Mouse (Mus musculus) stomach, embryonic 14.5 days (tissue): ENCODE results near the gene P2rx5. TPM values are rescaled to one million over a fixed set of nuclear protein-coding genes. Genes with fewer than 3 reads are reported as not detected.

Experiments
- ATAC-seq: fragments of 200-750 bp; cut with Nextera tagmentation; 2 replicates; pipeline ENCODE4 v1.8.0; 2017; ENCODE audit warnings: low read depth, moderate TSS enrichment; ENCODE audit not compliant: insufficient number of reproducible peaks, insufficient read depth, low FRiP score
- H3K27ac ChIP-seq: fragments of 300-500 bp; sonication (generic); 2 replicates; pipeline ENCODE4 v1.5.1; 2014; ENCODE audit warnings: mild to moderate bottlenecking, low read length, moderate library complexity, mixed read lengths
- H3K27me3 ChIP-seq: fragments of 300-500 bp; sonication (generic); 2 replicates; pipeline ENCODE4 v1.6.1; 2014; ENCODE audit warnings: low read length, control low read depth, mixed read lengths; ENCODE audit not compliant: control insufficient read depth, insufficient read depth
- H3K36me3 ChIP-seq: fragments of 300-500 bp; sonication (generic); 2 replicates; pipeline ENCODE4 v1.6.1; 2014; ENCODE audit warnings: mild to moderate bottlenecking, control low read depth, low read length, moderate library complexity, mixed read lengths; ENCODE audit not compliant: control insufficient read depth, insufficient read depth
- H3K4me1 ChIP-seq: fragments of 300-500 bp; sonication (generic); 2 replicates; pipeline ENCODE4 v1.6.1; 2014; ENCODE audit warnings: low read length, control low read depth, mixed read lengths; ENCODE audit not compliant: control insufficient read depth, insufficient read depth
- H3K4me2 ChIP-seq: fragments of 300-500 bp; sonication (generic); replicated peaks from 2 replicates; pipeline ENCODE4 v1.6.1; 2014; ENCODE audit warnings: low read depth, low read length, control low read depth
- H3K4me3 ChIP-seq: fragments of 300-500 bp; sonication (generic); 2 replicates; pipeline ENCODE4 v1.5.1; 2014; ENCODE audit warnings: low read depth, low read length, control low read depth
- H3K9ac ChIP-seq: fragments of 300-500 bp; sonication (generic); replicated peaks from 2 replicates; pipeline ENCODE4 v1.6.1; 2014; ENCODE audit warnings: low read depth, mild to moderate bottlenecking, control low read depth, low read length, moderate library complexity, mixed read lengths
- H3K9me3 ChIP-seq: fragments of 300-500 bp; sonication (generic); 2 replicates; pipeline ENCODE4 v1.6.1; 2016; ENCODE audit warnings: low read depth, low read length, control low read depth; ENCODE audit not compliant: control insufficient read depth
- WGBS: fragments of 180-500 bp; shearing (Covaris S2); extraction: QIAGEN DNeasy Blood & Tissue Kit; methylation state at CpG from one replicate; pipeline ENCODE4 v1.1.7; 2014; 5-methylcytosine and 5-hydroxymethylcytosine counted together
- polyA plus RNA-seq: library from polyadenylated mRNA; unstranded; fragments of >200 nt; fragmentation: Nextera tagmentation; extraction: Ambion mirVana; gene quantifications from 2 replicates; pipeline ENCODE4 v1.2.1, GENCODE M21; 2014

P2rx5 gene
- 0.17 and 0.20 TPM in 2 replicates for polyA plus RNA-seq

DNA sequence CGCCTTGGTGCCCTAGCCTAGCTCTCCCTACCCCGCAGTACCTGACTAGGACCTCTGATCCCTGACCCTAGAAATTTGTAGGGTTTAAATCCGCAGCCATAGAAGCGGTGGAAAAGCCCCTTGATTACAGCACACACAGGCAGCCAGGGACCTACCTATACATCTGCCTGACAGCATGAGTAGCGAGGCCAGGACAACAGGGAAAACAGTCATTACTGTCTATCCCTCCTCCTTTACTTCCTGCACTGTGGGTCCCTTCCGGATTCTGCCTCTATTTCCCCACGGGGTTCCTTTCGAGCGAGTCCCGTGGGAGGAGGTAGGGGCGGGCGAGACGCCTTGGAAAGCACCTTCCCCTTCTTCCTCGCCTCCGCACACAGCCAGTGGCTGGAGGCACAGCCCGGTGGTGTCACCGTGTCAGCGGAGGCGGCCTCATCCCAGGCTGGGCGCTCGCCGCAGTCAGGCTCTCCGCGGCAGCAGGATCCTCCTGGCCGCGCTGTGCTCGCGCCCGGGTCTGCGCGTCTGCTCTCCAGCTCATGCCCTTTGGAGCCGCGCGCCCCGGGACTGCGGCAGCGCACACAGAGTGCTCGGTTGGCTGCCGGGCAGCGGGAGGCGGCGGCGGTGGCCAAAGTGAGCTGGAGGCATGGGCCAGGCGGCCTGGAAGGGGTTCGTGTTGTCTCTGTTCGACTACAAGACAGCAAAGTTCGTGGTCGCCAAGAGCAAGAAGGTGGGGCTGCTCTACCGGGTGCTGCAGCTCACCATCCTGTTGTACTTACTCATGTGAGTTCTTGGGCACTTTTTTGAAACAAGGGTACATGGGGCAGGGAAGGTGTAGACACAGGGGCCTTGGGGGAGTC lies at the start of gene P2rx5:
Gene P2rx5 (plus strand): TSS at position 465 of the 854 bp plus-strand sequence.
- no peaks in the 10 kb centered on the region for H3K36me3 ChIP-seq
- H3K9me3 ChIP-seq: no peaks in the 10 kb centered on the region
- peak within 1 kb of the TSS; percentile 37 for H3K4me3 ChIP-seq
- H3K4me1 ChIP-seq: no peaks in the 10 kb centered on the region
- ATAC-seq: peak; percentile 24; the same call in 1 of the 2 replicates
- H3K9ac ChIP-seq: 0 out of 2 replicates have a peak within 1 kb of the TSS, but pooled peaks have one; percentile 19
- H3K27me3 ChIP-seq: 0 out of 2 replicates have a peak, but pooled peaks cover 8% of the 10 kb centered on the region
- WGBS: 3% methylated on average over 43 of the region's 49 CpGs
- H3K27ac ChIP-seq: no peak within 1 kb of the TSS
- peak within 1 kb of the TSS; percentile 84 for H3K4me2 ChIP-seq

DNA sequence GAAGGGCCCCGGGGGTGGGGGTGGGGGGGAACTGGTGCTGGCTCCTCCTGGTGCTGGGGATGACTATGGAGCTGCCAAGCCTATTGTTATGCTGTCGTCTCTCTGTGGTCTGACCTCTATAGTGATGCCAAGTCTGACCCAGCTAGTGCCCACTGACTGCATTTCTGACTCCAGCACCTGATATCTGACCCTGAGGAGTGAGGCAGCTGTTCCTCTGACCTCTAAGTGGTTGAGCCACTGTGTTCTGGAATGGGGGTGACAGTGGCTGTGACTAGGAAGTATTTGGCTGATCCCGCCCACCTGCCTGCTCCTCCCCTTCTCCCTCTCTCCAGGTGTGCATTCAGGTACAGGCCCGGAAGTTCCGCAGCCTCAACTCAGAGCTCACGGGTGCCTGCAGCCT lies 48.8 kb upstream of the P2rx5 start:
- Histone ChIP-seq H3K9me3 (no peaks in the 10 kb centered on the region), H3K4me1 (no peaks in the 10 kb centered on the region), H3K4me2 (no peak overlapping the region), H3K27ac (no peak overlapping the region), H3K4me3 (no peak overlapping the region), H3K27me3 (no peaks in the 10 kb centered on the region), H3K36me3 (no peaks in the 10 kb centered on the region), H3K9ac (no peak overlapping the region)
- ATAC-seq: no peak
- 71% methylated on average over 6 of the region's 6 CpGs for WGBS

DNA sequence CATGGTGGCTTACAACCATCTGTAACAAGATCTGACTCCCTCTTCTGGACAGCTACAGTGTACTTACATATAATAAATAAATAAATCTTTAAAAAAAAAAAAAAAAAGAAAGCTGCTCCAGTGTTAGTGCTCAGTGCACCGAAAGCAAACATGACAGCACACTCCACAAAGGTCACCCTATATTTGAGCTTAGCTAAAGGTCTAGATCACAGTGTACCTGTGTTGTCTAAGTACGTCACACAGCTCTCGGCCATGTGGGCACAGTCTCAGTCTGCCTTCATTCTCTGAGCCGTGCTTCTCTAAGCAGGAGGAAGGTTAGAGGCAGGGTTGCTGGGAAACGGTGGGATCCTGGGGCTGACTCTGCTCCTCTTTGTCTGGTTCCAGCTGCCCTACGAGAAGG lies 33.7 kb upstream of the P2rx5 start:
- Histone ChIP-seq H3K4me1 (no peaks in the 10 kb centered on the region), H3K9me3 (no peaks in the 10 kb centered on the region)
- WGBS: 90% methylated on average over 6 of the region's 6 CpGs

DNA sequence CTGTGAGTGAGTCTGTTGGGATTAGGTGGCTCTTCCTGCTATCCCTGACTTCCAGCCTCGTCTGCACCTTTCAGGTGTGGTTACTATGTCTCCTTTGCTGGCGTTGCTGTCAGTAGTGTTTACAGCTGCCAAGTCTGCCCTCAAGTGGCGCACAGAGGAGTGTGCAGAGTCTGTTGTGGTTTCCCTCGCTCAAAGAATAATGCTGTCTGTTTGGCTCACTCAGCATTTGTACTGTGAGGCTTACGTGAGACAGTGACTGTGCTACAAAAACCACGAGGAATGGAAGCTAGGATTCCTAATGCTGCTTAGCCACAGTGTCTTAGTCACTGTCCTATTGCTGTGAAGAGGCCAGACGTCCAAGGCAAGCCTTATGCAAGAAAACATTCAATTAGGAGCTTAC lies 29.2 kb upstream of the P2rx5 start:
- Histone ChIP-seq H3K4me2 (no peak overlapping the region), H3K36me3 (peaks cover 4% of the 10 kb centered on the region; the same call in 1 of the 2 replicates), H3K4me3 (no peak overlapping the region), H3K9ac (no peak overlapping the region), H3K27me3 (no peaks in the 10 kb centered on the region), H3K4me1 (peaks cover 12% of the 10 kb centered on the region), H3K27ac (no peak overlapping the region), H3K9me3 (no peaks in the 10 kb centered on the region)
- WGBS: 77% methylated on average over 7 of the region's 7 CpGs
- no peak for ATAC-seq

More for the DNA sequence above, 33.7 kb upstream of the P2rx5 start:
- no peak overlapping the region for H3K27ac ChIP-seq
- no peaks in the 10 kb centered on the region for H3K36me3 ChIP-seq
- no peak for ATAC-seq
- no peak overlapping the region for H3K4me2 ChIP-seq
- no peak overlapping the region for H3K4me3 ChIP-seq
- H3K27me3 ChIP-seq: no peaks in the 10 kb centered on the region
- H3K9ac ChIP-seq: no peak overlapping the region

DNA sequence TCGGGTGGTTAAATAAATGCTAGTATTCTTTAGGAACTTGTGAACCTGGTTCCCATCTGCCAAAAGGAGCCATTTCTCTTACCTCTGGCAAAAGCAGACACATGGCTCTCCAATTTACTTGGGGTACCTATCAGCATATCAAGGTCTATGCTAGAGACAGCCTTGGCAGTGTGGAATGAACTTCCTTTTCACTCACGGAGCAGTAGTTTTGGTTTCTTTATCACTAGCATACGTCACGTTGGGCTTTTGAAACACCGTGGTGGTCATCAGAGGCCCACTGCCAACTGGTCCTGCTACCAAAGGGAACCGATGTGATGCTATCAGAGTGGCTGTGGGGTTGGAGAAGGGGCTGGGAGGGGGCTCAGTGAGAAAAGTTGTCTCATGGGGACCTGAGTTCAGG lies 27.2 kb upstream of the P2rx5 start:
- 90% methylated on average over 6 of the region's 6 CpGs for WGBS
- no peaks in the 10 kb centered on the region for H3K9me3 ChIP-seq
- H3K9ac ChIP-seq: no peak overlapping the region
- H3K4me2 ChIP-seq: no peak overlapping the region
- peaks cover 4% of the 10 kb centered on the region; the same call in 1 of the 2 replicates for H3K36me3 ChIP-seq
- H3K27ac ChIP-seq: no peak overlapping the region
- H3K4me1 ChIP-seq: peaks cover 22% of the 10 kb centered on the region
- no peak for ATAC-seq
- H3K27me3 ChIP-seq: no peaks in the 10 kb centered on the region
- H3K4me3 ChIP-seq: no peak overlapping the region

DNA sequence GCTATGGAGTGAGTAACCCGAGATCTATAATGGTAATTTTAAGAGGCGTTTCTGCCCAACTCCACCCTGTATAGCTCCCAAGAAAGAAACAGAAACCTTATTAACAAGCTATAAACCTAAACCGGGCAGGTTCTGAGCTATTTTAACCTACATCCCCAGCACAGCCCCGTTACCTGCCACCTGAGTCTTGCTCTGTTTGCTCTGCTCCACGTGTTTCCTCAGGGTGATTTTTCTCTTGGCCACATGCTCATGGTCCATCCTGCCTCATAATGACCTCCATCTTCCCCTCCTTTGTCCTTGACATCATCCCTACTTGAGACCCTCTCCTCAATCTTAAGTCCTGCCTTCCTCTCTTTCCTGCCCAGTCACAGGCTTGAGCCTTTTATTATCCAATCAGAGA lies 26.0 kb upstream of the P2rx5 start:
- Histone ChIP-seq H3K4me3 (no peak overlapping the region), H3K4me1 (peaks cover 22% of the 10 kb centered on the region), H3K27me3 (no peaks in the 10 kb centered on the region), H3K4me2 (no peak overlapping the region), H3K9me3 (no peaks in the 10 kb centered on the region), H3K9ac (no peak overlapping the region), H3K27ac (no peak overlapping the region), H3K36me3 (peaks cover 4% of the 10 kb centered on the region; the same call in 1 of the 2 replicates)
- WGBS: 88% methylated on average over 5 of the region's 5 CpGs
- no peak for ATAC-seq

DNA sequence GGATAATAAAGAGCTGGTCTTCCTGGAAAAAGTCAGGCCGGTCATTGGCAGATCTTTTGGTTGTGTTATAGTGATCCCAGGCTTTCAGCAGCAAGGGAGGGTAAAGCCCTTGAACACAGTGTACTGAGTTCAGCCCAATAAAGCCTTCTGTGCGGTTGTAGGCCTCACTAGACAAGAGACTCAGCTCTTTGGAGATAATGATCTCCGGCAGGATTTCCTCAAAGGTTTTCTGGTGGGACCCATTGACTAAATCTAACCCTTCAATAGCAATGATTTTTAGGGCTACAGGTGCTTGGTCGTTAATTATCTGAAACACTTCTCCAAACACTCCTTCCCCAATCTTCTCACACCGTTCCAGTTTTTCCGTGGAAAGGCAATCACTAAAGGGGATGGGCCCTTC lies 23.6 kb upstream of the P2rx5 start:
- no peaks in the 10 kb centered on the region for H3K9me3 ChIP-seq
- no peaks in the 10 kb centered on the region for H3K27me3 ChIP-seq
- WGBS: 75% methylated on average over 6 of the region's 6 CpGs
- H3K9ac ChIP-seq: peak overlapping the region; percentile 77; the same call in 1 of the 2 replicates
- H3K36me3 ChIP-seq: peaks cover 4% of the 10 kb centered on the region; the same call in 1 of the 2 replicates
- no peak overlapping the region for H3K27ac ChIP-seq
- H3K4me1 ChIP-seq: peaks cover 22% of the 10 kb centered on the region
- no peak for ATAC-seq
- H3K4me3 ChIP-seq: peak overlapping the region; percentile 96
- peak overlapping the region; percentile 72 for H3K4me2 ChIP-seq

DNA sequence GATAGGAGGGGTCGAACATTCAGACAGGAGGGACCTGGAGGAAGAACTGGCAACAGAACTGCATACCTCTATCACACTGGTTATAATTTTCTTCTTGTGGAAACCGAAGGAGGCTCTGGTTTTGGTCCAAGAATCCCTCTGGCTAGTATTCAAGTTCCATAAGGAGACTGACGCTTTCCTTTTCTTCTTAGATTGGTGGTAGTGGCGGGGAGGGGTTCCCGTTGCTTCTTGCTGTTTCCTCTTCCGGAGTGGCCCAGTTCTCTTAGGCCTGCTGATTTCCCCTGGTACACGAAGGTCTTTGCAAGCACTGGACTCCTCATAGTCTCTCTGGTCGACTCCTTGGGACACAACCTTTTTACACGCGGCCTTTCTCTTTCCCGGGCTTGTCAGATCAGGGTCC lies 23.1 kb upstream of the P2rx5 start:
- H3K4me2 ChIP-seq: peak overlapping the region; percentile 72
- WGBS: 25% methylated on average over 11 of the region's 11 CpGs
- no peak for ATAC-seq
- H3K9me3 ChIP-seq: no peaks in the 10 kb centered on the region
- H3K36me3 ChIP-seq: peaks cover 4% of the 10 kb centered on the region; the same call in 1 of the 2 replicates
- no peak overlapping the region for H3K27ac ChIP-seq
- H3K4me3 ChIP-seq: peak overlapping the region; percentile 96
- no peaks in the 10 kb centered on the region for H3K27me3 ChIP-seq
- peak overlapping the region; percentile 77; the same call in 1 of the 2 replicates for H3K9ac ChIP-seq
- peaks cover 22% of the 10 kb centered on the region for H3K4me1 ChIP-seq
